Mouse (Mus musculus) urinary bladder, adult 2 months (tissue): Measurements from ENCODE around the gene Ifna5. TPM values are rescaled to one million over a fixed set of nuclear protein-coding genes. Genes with fewer than 3 reads are reported as not detected.
A peak's percentile ranks its signal among the peaks of the same experiment; 100 is the strongest.
"Not testable (repeated sequence)": the region's sequence is repeated elsewhere in the genome, so short reads cannot be mapped to it uniquely, and the experiment has no call there.

ENCODE experiments used
- DNase-seq: peaks from one replicate; pipeline ENCODE4 v3.0.0; 2022; ENCODE audit warnings: low spot score
- polyA plus RNA-seq: library from polyadenylated mRNA; depleted of rRNA; stranded (reverse); fragments of >200 nt; gene quantifications from 2 replicates; pipeline ENCODE4 v1.2.3, GENCODE M21; 2012; rRNA removed

Ifna5 gene
- polyA plus RNA-seq = not detected in 2 replicates

- not testable (repeated sequence) for DNase-seq
These were observed at the start of gene Ifna5 for GRCm38 (mm10) chr4:88835225-88835624. Ifna5 (plus strand) TSS chr4:88835525.

GRCm38 (mm10) chr4:88788402-88788801 lies 46.9 kb upstream of the Ifna5 start, which contains the start of gene Gm13277:
Gm13277 (plus strand) TSS chr4:88788632.
- not testable (repeated sequence) for DNase-seq

GRCm38 (mm10) chr4:88791250-88791649 lies 44.1 kb upstream of the Ifna5 start, which contains the start of gene Gm13278:
Gm13278 (plus strand) TSS chr4:88791550.
- not testable (repeated sequence) for DNase-seq

- DNase-seq = peak; percentile 89
These were observed 41.2 kb upstream of the Ifna5 start, which contains the start of gene Gm13275 for GRCm38 (mm10) chr4:88793936-88794675. Gm13275 (plus strand) TSS chr4:88794487.

- DNase-seq = not testable (repeated sequence)
These were observed 38.2 kb upstream of the Ifna5 start, which contains the start of gene Gm13279 for GRCm38 (mm10) chr4:88797097-88797496. Gm13279 (plus strand) TSS chr4:88797397.

- not testable (repeated sequence) for DNase-seq
These were observed 36.0 kb upstream of the Ifna5 start, which contains the start of gene Gm13285 for GRCm38 (mm10) chr4:88799365-88799764. Gm13285 (plus strand) TSS chr4:88799665.

- not testable (repeated sequence) for DNase-seq
These were observed 32.4 kb upstream of the Ifna5 start, which contains the start of gene Gm13287 for GRCm38 (mm10) chr4:88802954-88803353. Gm13287 (plus strand) TSS chr4:88803254.

- not testable (repeated sequence) for DNase-seq
These were observed 30.1 kb upstream of the Ifna5 start, which contains the start of gene Gm13288 for GRCm38 (mm10) chr4:88805231-88805630. Gm13288 (plus strand) TSS chr4:88805531.

- not testable (repeated sequence) for DNase-seq
These were observed 29.6 kb upstream of the Ifna5 start for GRCm38 (mm10) chr4:88805761-88806160.

GRCm38 (mm10) chr4:88815928-88816327 lies 19.4 kb upstream of the Ifna5 start, which contains the start of gene Ifna7:
Ifna7 (plus strand) TSS chr4:88816228.
- no peak for DNase-seq

GRCm38 (mm10) chr4:88819659-88820058 lies 15.7 kb upstream of the Ifna5 start, which contains the start of gene Ifna11:
Ifna11 (plus strand) TSS chr4:88819959.
- no peak for DNase-seq

GRCm38 (mm10) chr4:88822995-88823394 lies 12.3 kb upstream of the Ifna5 start:
- no peak for DNase-seq

GRCm38 (mm10) chr4:88827116-88827515 lies 8.2 kb upstream of the Ifna5 start, which contains the start of gene Ifna6:
Ifna6 (plus strand) TSS chr4:88827416.
- DNase-seq = not testable (repeated sequence)

GRCm38 (mm10) chr4:88830523-88830922 lies 4.8 kb upstream of the Ifna5 start:
- no peak for DNase-seq

GRCm38 (mm10) chr4:88838828-88839227 lies 3.5 kb downstream of the Ifna5 start:
- DNase-seq = no peak

GRCm38 (mm10) chr4:88840058-88840457 lies 4.7 kb downstream of the Ifna5 start:
- DNase-seq = no peak

- no peak for DNase-seq
These were observed 6.2 kb downstream of the Ifna5 start, which contains the start of gene Ifna4 for GRCm38 (mm10) chr4:88841438-88841911. Ifna4 (plus strand) TSS chr4:88841861.

GRCm38 (mm10) chr4:88845334-88845733 lies 10.0 kb downstream of the Ifna5 start:
- no peak for DNase-seq

GRCm38 (mm10) chr4:88849698-88850097 lies 14.4 kb downstream of the Ifna5 start, which contains the start of gene Ifna1:
Ifna1 (plus strand) TSS chr4:88850087.
- DNase-seq = no peak

- no peak for DNase-seq
These were observed 15.9 kb downstream of the Ifna5 start for GRCm38 (mm10) chr4:88851026-88851763.

- DNase-seq = no peak
These were observed 23.9 kb downstream of the Ifna5 start for GRCm38 (mm10) chr4:88859214-88859613.

GRCm38 (mm10) chr4:88863309-88863708 lies 28.0 kb downstream of the Ifna5 start:
- no peak for DNase-seq
